Mouse (Mus musculus): ENCODE data around the gene Ipo13.

- no peak for TF ChIP-seq CTCF (IDR thresholded peaks at IDR 0.05; ENCODE audit: low read depth, low read length)
- no peak for TF ChIP-seq POLR2A (IDR thresholded peaks at IDR 0.05; ENCODE audit: borderline replicate concordance, low read depth, low read length)
Measured at GRCm38 (mm10) chr4:117884146-117884545, 30.7 kb downstream of the Ipo13 start.
